Mouse (Mus musculus): ENCODE measurements around the gene Spata5.

The Spata5 gene

DNA sequence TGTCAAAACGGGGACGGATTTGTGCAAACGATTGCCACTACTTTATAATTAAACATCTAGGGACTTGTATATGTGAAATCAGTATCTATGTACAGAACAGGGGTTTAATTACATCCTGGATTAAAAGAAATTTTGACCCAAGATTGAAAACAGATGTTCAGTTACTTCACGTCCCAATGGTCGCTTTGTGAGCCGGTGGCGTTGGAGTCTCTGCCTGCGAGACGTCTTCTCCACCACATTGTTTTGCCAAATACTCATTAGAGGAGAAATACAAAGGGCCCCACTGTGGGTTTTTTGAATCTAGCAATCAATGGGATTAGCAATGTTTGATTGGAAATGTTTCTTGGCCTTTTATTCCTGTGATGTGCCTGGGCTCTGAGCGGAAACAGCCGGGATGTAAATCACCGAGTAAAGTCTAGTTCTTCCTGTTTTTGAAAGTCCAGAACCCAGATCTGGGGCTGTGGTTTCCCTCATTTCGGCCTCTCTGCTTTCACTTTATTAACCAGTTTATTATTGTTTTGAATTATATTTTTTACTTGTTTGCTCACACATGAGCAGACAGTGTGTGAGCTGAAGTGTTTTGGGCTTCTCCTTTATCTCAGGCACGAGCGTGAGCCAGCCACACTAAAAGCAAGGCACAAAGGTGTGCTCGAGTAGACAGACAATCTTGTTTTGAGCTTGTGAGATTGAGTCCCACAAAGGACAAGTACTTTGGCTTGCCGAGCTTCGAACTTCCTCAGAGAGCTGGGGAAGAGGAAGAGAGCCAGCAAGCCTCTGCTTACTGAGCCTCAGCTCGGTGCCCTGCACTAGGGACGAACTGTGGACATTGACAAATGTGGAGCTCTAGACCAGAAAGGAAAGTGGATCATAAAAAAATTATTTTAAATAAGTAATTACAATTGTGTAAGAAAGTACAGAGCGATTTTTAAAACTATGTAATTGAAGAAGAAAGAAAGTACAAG lies 197.2 kb downstream of the Spata5 start:
- DNase-seq (ENCODE audit: low spot score) = no peak
